Mouse (Mus musculus): ENCODE results near the gene 2610318N02Rik.

DNA sequence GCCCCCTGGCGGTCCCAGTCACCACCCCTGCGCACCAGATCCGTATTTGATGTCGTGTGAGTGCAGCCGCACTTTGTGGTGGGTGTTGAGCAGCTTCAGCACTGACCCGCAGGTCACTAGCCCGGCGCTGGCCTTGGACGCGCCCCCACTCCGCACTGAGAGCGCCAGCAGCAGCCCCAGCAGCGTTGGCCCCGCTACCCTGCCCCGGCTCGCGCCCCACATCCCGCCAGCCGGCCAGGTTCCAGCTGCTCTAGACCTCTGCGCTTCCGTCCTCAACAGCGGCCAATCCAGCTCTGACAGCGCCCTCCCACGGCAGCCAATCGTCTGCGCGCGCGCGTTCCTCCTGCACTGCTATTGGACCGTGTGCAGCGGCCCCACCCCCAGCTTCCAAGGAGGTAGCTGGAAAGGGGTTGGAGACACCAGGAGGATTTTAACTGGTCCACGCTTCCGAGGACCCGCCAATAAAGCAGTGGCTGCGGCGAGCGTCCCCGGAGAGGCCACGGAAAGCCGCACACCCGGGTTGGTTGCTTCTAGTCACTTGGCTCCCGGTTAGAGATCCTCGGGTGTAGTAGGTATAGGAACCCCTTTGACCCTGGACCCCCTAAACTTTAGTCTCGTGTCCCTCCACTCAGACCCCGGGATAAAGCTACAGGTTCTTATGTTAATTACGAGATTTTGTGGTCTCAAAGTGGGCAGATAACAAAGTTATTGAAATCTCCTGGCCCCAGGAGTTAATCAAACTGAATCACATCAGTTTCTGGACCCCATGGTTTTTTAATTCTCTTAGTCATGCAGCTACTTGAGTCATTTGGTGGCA lies 7.3 kb upstream of the 2610318N02Rik start, which contains the start of gene Sdf2l1:
- no peak for TF ChIP-seq GATA1 (IDR thresholded peaks at IDR 0.05; ENCODE audit: borderline replicate concordance, low read length)
- TF ChIP-seq CTCF (IDR thresholded peaks at IDR 0.05; ENCODE audit: low read depth, low read length), result no peak
- no peak for TF ChIP-seq TAL1 (conservative IDR thresholded peaks at IDR 0.05; ENCODE audit: low read depth, low read length)
- no peak for TF ChIP-seq GATA2 (IDR thresholded peaks at IDR 0.05; ENCODE audit: borderline replicate concordance, low read depth, low read length)
- no peak for TF ChIP-seq POLR2AphosphoS5 (IDR thresholded peaks at IDR 0.05; ENCODE audit: insufficient replicate concordance, low read depth, low read length)
